Mouse (Mus musculus) brain, embryonic 14.5 days (tissue): Measurements from ENCODE around the gene Ccdc77. TPM values are rescaled to one million over a fixed set of nuclear protein-coding genes. Genes with fewer than 3 reads are reported as not detected.

Experiments
- DNase-seq: peaks from one replicate; pipeline ENCODE4 v3.0.0-alpha.2; 2011; ENCODE audit warnings: low read depth
- CTCF ChIP-seq: fragments of 200-500 bp; IDR thresholded peaks from 2 replicates; pipeline ENCODE4 v1.5.1; 2012; ENCODE audit warnings: inconsistent platforms, mild to moderate bottlenecking, moderate library complexity, borderline replicate concordance; ENCODE audit not compliant: insufficient read depth, insufficient read length; ENCODE audit errors: extremely low read depth
- POLR2A ChIP-seq: fragments of 200-500 bp; IDR thresholded peaks from 2 replicates; pipeline ENCODE4 v1.6.1; 2012; ENCODE audit warnings: mild to moderate bottlenecking, inconsistent platforms, borderline replicate concordance; ENCODE audit not compliant: poor library complexity, insufficient read depth, insufficient read length, severe bottlenecking; ENCODE audit errors: extremely low read depth
- polyA plus RNA-seq: library from polyadenylated mRNA; depleted of rRNA; stranded (reverse); fragments of >200 nt; gene quantifications from 2 replicates; pipeline ENCODE4 v1.2.3, GENCODE M21; 2012; rRNA removed

Ccdc77 gene
- 10.2 TPM in 2 replicates for polyA plus RNA-seq

GRCm38 (mm10) chr6:120363688-120364522 lies at the start of gene Ccdc77, which contains the start of gene Kdm5a:
Gene Ccdc77, minus strand, starts transcription at chr6:120364374.
Gene Kdm5a, plus strand, starts transcription at chr6:120364124.
- TF ChIP-seq CTCF (0 out of 2 replicates have a peak, but pooled peaks have one; percentile 7), POLR2A (peak; percentile 88; the same call in 1 of the 2 replicates)
- DNase-seq: peak; percentile 98

GRCm38 (mm10) chr6:120403936-120404335 lies 39.8 kb upstream of the Ccdc77 start:
- DNase-seq: no peak
- TF ChIP-seq POLR2A (no peak), CTCF (no peak)

- no peak for TF ChIP-seq POLR2A
- DNase-seq: no peak
Measured at GRCm38 (mm10) chr6:120395622-120396345, 31.6 kb upstream of the Ccdc77 start.

DNA sequence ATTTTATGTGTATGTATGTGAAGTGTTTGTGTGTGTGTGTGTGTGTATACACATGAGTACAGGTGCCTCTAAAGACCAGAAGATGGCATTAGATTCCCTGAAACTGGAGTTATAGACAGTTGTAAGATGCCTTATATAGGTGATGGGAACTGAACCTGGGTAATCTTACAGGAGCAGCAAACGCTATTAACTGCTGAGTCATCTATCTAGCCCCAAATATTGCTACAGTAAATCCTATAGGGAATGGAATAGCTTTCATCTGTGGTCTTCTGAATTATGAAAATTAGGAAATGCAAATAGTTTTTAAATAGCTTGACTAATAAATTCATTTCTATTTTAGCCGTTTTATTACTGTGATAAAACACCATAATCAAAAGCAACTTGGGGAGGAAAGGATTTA lies 28.6 kb upstream of the Ccdc77 start:
- no peak for TF ChIP-seq POLR2A
- TF ChIP-seq CTCF: no peak
- no peak for DNase-seq

GRCm38 (mm10) chr6:120390054-120390453 lies 25.9 kb upstream of the Ccdc77 start:
- DNase-seq: no peak
- TF ChIP-seq CTCF: no peak

- DNase-seq: no peak
- TF ChIP-seq CTCF (no peak), POLR2A (no peak)
Measured at GRCm38 (mm10) chr6:120376736-120377135, 12.6 kb upstream of the Ccdc77 start.

DNA sequence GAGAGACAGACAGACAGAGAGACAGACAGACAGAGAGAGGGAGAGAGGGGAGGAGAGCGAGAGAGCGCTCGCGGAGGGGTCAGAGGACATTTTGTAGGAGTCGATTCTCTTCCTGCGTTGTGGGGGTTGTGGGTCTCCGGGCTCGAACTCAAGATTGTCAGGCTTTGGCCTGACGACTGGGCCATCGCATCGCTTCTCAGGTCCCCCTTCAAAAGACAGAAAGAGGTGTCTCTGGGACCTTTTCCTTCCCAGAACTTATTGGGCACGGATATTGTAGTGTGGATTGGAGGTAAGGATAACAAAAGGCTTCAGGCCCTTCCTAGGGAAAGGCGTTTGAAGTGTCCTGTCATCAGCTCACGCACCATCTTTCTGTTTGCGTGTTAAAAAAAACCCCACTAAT lies 877 bp upstream of the Ccdc77 start:
- TF ChIP-seq CTCF (no peak), POLR2A (no peak)
- DNase-seq: no peak

- DNase-seq: no peak
- no peak for TF ChIP-seq POLR2A
- no peak for TF ChIP-seq CTCF
Measured at GRCm38 (mm10) chr6:120364523-120364905, 340 bp upstream of the Ccdc77 start.

- no peak for TF ChIP-seq CTCF
- no peak for TF ChIP-seq POLR2A
- DNase-seq: no peak
Measured at GRCm38 (mm10) chr6:120362774-120363687, 1.1 kb downstream of the Ccdc77 start.

GRCm38 (mm10) chr6:120362124-120362523 lies 2.0 kb downstream of the Ccdc77 start:
- DNase-seq: no peak
- TF ChIP-seq CTCF (no peak), POLR2A (no peak)
